Mouse (Mus musculus) left cerebral cortex, adult 2 months (tissue): ENCODE results near the gene Epb41l5. TPM values are rescaled to one million over a fixed set of nuclear protein-coding genes. Genes with fewer than 3 reads are reported as not detected.

ENCODE experiments used
- DNase-seq, 2 experiments: peaks; one replicate each; pipeline ENCODE4 v3.0.0; 2021 to 2022; ENCODE audit warnings: low spot score in 2 of 2, mixed read lengths in 1 of 2; ENCODE audit errors: extremely low spot score in 1 of 2
- H3K27ac ChIP-seq: fragments of 200-600 bp; 2 replicates; pipeline ENCODE4 v1.8.1; 2022
- H3K4me3 ChIP-seq: fragments of 200-600 bp; 2 replicates; pipeline ENCODE4 v1.8.1; 2022
- CTCF ChIP-seq: fragments of 200-600 bp; IDR thresholded peaks from 2 replicates; pipeline ENCODE4 v1.8.1; 2022; ENCODE audit warnings: antibody characterized with exemption, mild to moderate bottlenecking, moderate library complexity
- intact Hi-C: fragments of 180-260 bp; cut with DNase I; formaldehyde crosslinking; loops from one replicate; pipeline ENCODE4 v1.15.1; 2025
- total RNA-seq, 2 experiments: library from RNA; stranded (reverse); gene quantifications; 2 replicates each; pipeline ENCODE4 v1.2.3; 2021

Epb41l5 gene
- total RNA-seq, 2 experiments from 2014 or later: 5.8 to 6.8 TPM

DNA sequence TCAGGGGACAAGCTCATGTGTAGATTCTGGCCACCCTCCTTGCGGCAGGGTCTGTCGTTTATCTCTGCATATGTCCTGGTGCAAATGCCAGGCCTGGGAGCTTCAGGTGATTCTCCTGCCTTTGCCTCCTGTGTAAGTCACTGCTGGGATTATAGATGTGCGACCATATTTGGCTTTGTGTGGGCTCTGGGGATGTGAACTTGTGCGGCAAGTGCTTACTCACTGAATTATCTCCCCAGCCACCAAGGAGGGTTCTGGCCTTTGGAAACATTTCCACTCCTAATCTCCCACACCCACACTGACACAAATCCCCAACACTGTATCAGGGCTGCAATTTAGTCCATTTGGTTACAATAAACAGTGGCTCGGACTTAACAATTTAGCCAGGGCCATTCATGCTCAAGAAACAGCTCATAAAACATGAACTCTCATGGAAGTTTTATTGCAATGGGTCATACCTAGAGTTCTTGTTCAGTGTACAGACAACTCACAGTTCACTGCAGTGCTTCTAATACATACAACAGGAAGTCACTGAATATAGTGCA is 104.1 kb downstream of the Epb41l5 start:
- intact Hi-C loops: loop anchor here (5.0 kb wide), 2 partner anchors 87 to 452 kb away; no protein-coding TSS in a partner anchor
- Histone ChIP-seq H3K4me3 (no peak overlapping the region), H3K27ac (no peak overlapping the region)
- no peak for DNase-seq
- no peak for TF ChIP-seq CTCF

- no peak overlapping the region for H3K27ac ChIP-seq
- no peak for TF ChIP-seq CTCF
- intact Hi-C loops: loop anchor here (5.0 kb wide), 1 partner anchor 451 kb away; no protein-coding TSS in a partner anchor
- H3K4me3 ChIP-seq: no peak overlapping the region
- no peak for DNase-seq
Measured at GRCm38 (mm10) chr1:119543316-119543715, 105.5 kb downstream of the Epb41l5 start.

- TF ChIP-seq CTCF: no peak
- no peak for DNase-seq
- intact Hi-C loops: loop anchor here (5.0 kb wide), 1 partner anchor 449 kb away; no protein-coding TSS in a partner anchor
- no peak overlapping the region for H3K4me3 ChIP-seq
- no peak overlapping the region for H3K27ac ChIP-seq
Measured at GRCm38 (mm10) chr1:119541570-119541969, 107.2 kb downstream of the Epb41l5 start.

DNA sequence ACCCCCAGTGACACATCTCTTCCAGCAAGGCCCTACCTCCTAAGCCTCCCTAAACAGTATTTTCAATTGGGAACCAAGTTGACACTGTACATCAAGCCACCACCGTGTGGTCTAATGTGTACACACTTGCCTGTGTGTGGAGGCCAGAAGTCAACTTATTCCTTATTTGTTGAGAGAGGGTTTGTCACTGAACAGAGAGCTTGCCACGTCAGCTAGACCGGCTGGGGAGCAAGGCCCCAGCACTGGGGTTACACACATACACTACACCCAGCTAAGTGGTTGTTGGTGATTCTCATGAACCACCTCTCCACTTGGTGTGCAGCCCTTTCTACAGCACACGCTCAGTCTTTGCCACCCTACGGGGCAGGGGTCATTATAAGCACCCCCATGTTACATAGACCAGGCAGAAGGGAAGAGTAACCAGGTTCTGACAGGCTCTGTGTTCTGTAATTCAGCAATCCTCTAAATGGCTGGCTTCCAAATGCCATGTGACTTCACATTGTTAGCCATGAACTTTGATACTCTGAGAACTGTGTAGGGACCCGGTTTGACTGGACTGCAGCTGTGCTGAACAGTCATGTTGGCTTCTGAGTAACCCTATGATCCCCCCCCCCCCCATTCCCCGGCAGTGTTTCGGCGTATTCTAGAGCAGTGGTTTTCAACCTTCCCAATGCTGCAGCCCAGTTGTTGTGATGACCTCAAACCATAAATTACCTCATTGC is 107.8 kb downstream of the Epb41l5 start:
- no peak overlapping the region for H3K4me3 ChIP-seq
- no peak overlapping the region for H3K27ac ChIP-seq
- no peak for TF ChIP-seq CTCF
- no peak for DNase-seq
- intact Hi-C loops: loop anchor here (5.0 kb wide), 1 partner anchor 449 kb away; no protein-coding TSS in a partner anchor

GRCm38 (mm10) chr1:119539252-119539651 is 109.5 kb downstream of the Epb41l5 start:
- intact Hi-C loops: no loop called here
- no peak for TF ChIP-seq CTCF
- Histone ChIP-seq H3K27ac (no peak overlapping the region), H3K4me3 (no peak overlapping the region)
- DNase-seq: no peak

DNA sequence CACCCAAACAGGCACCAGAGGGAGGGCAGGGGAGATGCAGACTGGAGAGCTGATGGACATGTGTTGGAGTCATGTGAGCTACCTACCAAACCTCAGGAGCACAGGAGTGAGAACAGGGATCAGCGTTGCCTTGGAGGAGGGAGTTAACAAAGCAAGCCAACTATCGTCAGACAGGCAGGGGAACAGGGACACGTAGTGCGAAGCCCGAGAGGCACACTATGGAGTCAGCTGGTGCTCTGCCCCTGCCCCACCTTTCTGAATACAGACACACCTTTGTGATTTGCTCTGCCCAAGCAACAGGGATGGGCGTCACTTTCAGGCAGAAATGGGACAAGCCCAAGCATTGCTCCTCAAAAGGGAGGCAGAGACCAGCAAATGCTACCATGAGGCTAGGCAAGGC is 111.1 kb downstream of the Epb41l5 start:
- intact Hi-C loops: no loop called here
- Histone ChIP-seq H3K4me3 (no peak overlapping the region), H3K27ac (no peak overlapping the region)
- no peak for TF ChIP-seq CTCF
- no peak for DNase-seq

DNA sequence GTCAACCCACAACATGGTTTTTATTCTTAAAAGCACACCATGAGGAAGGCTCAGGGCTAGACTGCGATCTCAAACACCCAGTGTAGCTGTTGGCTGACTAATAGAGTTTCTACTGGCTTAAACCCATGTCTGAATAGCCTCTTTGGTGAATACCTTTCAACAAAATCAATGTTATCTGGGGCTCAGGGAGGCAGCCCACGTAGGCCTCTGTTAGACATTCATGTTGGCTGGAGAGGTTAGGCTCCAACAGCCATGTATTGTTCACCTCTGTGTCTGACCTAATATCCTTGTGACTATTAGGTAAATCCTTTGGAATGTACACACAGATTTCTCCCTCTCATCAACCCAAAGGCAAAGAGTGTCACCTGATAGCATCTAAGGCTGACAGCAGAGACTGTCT is 112.7 kb downstream of the Epb41l5 start:
- no peak for TF ChIP-seq CTCF
- intact Hi-C loops: no loop called here
- no peak overlapping the region for H3K4me3 ChIP-seq
- no peak overlapping the region for H3K27ac ChIP-seq
- no peak for DNase-seq

GRCm38 (mm10) chr1:119534341-119534740 is 114.5 kb downstream of the Epb41l5 start:
- H3K4me3 ChIP-seq: no peak overlapping the region
- no peak overlapping the region for H3K27ac ChIP-seq
- no peak for TF ChIP-seq CTCF
- no peak for DNase-seq
- intact Hi-C loops: loop anchor here (5.0 kb wide), 1 partner anchor 447 kb away; no protein-coding TSS in a partner anchor

DNA sequence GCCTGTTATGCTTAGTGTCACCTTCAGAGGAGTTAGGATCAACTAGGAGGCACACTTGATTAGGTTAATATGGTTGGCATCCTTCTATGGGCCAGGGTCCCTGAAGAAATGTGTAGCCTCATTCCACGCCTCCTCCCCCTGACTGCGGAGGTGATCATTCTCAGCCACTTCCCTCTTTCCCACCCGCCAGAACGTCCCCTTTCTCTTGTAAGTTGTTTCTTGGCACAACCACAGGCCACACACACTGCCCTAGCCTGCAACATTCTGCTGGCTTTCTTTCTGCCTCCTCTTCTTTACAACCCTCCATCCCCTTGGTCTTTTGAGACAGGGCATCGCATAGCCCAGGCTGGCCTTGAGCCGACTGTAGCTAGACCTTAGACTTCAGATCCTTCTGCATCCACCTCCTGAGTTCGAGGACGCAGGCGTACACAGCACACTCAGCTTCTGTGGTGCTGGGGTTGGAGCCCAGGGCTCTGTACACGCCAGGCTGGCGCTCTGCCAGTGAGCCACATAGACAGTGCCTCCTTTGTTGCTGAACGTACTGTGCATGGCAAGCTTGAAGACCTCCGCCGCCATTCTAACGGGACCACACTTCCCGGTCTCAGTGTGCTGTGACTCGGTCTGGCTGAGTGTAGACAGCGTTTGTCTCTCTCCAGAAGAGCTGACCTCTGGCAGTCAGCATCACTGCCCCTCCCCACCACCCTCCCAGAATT is 115.6 kb downstream of the Epb41l5 start:
- H3K4me3 ChIP-seq: no peak overlapping the region
- H3K27ac ChIP-seq: no peak overlapping the region
- DNase-seq: no peak
- no peak for TF ChIP-seq CTCF
- intact Hi-C loops: loop anchor here (5.0 kb wide), 1 partner anchor 446 kb away; no protein-coding TSS in a partner anchor

DNA sequence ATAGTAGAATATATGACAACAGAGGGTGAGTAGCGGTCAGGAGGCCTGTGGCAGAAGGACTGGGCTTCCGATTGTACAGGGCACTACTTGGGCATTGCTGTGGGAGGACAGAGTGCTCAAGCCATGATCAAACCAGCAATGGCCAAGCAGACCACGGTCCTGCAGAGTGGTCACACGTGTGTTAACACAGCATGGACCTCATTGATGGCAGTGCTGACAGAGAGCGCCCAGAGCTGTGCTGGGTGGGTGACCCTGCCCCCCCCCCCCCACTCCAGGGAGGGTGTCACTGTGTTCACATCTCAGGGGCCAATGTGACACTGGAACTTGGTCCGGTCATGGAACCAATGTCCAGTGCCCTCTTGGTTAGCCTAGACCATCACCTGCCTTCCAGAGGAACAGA is 116.6 kb downstream of the Epb41l5 start:
- H3K4me3 ChIP-seq: no peak overlapping the region
- H3K27ac ChIP-seq: no peak overlapping the region
- DNase-seq: no peak
- TF ChIP-seq CTCF: no peak
- intact Hi-C loops: loop anchor here (5.0 kb wide), 1 partner anchor 445 kb away; no protein-coding TSS in a partner anchor

DNA sequence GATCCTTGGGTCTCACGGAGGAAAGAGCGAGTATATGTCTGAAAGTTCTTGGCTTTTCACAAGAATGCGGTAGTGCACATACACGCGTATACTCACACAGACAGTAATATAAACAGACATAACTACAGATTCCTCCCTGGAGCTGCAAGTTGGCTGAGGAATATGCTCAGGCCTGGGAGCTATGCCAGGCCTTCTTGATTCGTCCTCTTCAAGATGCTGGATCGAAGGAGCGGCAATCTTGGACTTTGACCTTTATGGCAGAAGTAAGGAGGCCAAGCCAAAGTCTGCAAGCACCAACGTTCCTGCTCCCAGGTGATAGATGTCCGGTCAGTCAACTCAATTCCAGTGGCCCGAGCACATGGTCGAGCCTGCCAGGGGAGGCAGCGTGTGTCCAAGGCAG is 117.9 kb downstream of the Epb41l5 start:
- Histone ChIP-seq H3K4me3 (no peak overlapping the region), H3K27ac (no peak overlapping the region)
- DNase-seq: no peak
- intact Hi-C loops: loop anchor here (5.0 kb wide), 1 partner anchor 444 kb away; no protein-coding TSS in a partner anchor
- no peak for TF ChIP-seq CTCF
